Comparison of ENCODE assay signal across 13 mouse cellular contexts in the genomic region with DNA sequence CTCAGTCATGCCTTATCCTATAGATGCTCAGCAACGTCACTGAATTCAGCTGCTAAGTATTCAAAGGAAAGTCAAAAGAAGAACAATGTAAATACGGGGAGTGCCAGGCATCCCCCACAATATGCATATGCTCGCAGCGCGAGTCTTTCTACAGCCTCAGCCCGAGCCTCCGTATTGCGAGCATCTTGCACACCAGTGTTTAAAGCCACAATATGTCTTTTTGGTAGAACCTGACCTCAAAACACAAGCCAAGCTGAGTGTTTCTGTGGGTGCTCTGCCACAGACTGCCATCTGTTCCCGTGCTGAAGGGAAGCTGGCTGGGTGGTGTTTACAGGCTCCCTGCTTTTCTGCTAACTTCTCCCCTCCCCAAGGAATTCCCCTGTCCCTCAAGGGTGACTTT. TPM values are rescaled to one million over a fixed set of nuclear protein-coding genes. Genes with fewer than 3 reads are reported as not detected.
DNase-seq lines count a peak whose midpoint lies in the region; TF ChIP-seq lines count a peak whose summit lies in the region.
"Had no signal": no experiment of that assay in that cellular context is flagged by ENCODE, and none has a peak within 500 bp of the region (broad histone marks: within the 10 kb centered on the region; RNA-seq: fewer than 3 reads in every experiment).

No protein-coding gene starts in this region.

- H3K4me3 ChIP-seq in thymus, adult 2 months (ENCODE audit: control insufficient read depth, insufficient read depth, low read length): no peak overlapping the region
- H3K4me3 ChIP-seq: embryonic facial prominence, embryonic 12.5 days; liver, embryonic 13.5 days had no signal

- no peaks in the 10 kb centered on the region for H3K27me3 ChIP-seq in thymus, adult 2 months (ENCODE audit: control insufficient read depth, insufficient read depth, low read length)
- H3K27me3 ChIP-seq: embryonic facial prominence, embryonic 12.5 days; liver, embryonic 13.5 days had no signal

- TF ChIP-seq POLR2A in thymus, adult 2 months (IDR thresholded peaks at IDR 0.05; ENCODE audit: control insufficient read depth, extremely low read depth, insufficient read depth, low read length, poor library complexity): no peak

- no peak overlapping the region for H3K27ac ChIP-seq in thymus, adult 2 months (ENCODE audit: control insufficient read depth, insufficient read depth, low read length)
- H3K27ac ChIP-seq: embryonic facial prominence, embryonic 12.5 days; liver, embryonic 13.5 days had no signal

- 68% methylated on average over 9 of the region's 9 CpGs for WGBS in thymus, adult 2 months

- no peaks in the 10 kb centered on the region for H3K36me3 ChIP-seq in thymus, adult 2 months (ENCODE audit: control insufficient read depth, insufficient read depth, low read length)
- H3K36me3 ChIP-seq: embryonic facial prominence, embryonic 12.5 days; liver, embryonic 13.5 days had no signal

- no peaks in the 10 kb centered on the region for H3K4me1 ChIP-seq in thymus, adult 2 months (replicated peaks; ENCODE audit: control insufficient read depth, insufficient read depth, low read length)
- H3K4me1 ChIP-seq: embryonic facial prominence, embryonic 12.5 days had no signal

- DNase-seq in brain, adult 2 months (ENCODE audit: low read depth, low spot score): peak; percentile 87
- DNase-seq in brain, embryonic 18.5 days (ENCODE audit: low read depth, low spot score): peak; percentile 46
- DNase-seq in frontal cortex, postnatal 14 days (ENCODE audit: low spot score in 2 of 2): peak; percentile 30 to 39
- peak; percentile 79 for DNase-seq in right cerebral cortex, adult 18-20 months
- no peak for DNase-seq in gastrocnemius, postnatal 25 days
- no peak for DNase-seq in thymus, adult 2 months
- DNase-seq in kidney, postnatal 14 days: no peak
- DNase-seq: gastrocnemius, postnatal 10 days; kidney, postnatal 25 days; liver, embryonic 13.5 days; thymus, postnatal 25 days had no signal

- TF ChIP-seq CTCF in thymus, adult 2 months (IDR thresholded peaks at IDR 0.05; ENCODE audit: borderline replicate concordance, control insufficient read depth, extremely low read depth, insufficient read depth, low read length, poor library complexity): no peak

RNA-seq across cellular contexts. Expression of a gene that starts 46.7 kb away (rescaled TPM):
- total RNA-seq in gastrocnemius, postnatal 25 days (2021): under 1 TPM; 0.77 to 0.99 TPM
- polyA plus RNA-seq in thymus, adult 2 months (2012; rRNA removed): 0.73 and 0.97 TPM in 2 replicates
- total RNA-seq: monocyte, adult 5-6 weeks had no signal

Comparison
In these comparisons a context has a peak if more than half of its experiments do, and no peak if none do; other contexts are left out.
1. DNase-seq: peak in brain, adult 2 months (single experiment), brain, embryonic 18.5 days (single experiment), frontal cortex, postnatal 14 days (2 of 2) and right cerebral cortex, adult 18-20 months (single experiment); none in gastrocnemius, postnatal 25 days (single experiment), thymus, adult 2 months (single experiment) and kidney, postnatal 14 days (single experiment).